ENCODE assay signal across 8 mouse cellular contexts in genomic region chr17:57246663-57247392, GRCm38 (mm10). TPM values are rescaled to one million over a fixed set of nuclear protein-coding genes. Genes with fewer than 3 reads are reported as not detected.
DNase-seq lines count a peak whose midpoint lies in the region; ATAC-seq and TF ChIP-seq lines count a peak whose summit lies in the region.

No protein-coding gene starts in this region.

- no peak for DNase-seq in heart, embryonic 10.5 days (ENCODE audit: low spot score)
- no peak for DNase-seq in heart, postnatal 36 days
- DNase-seq in 3T3-L1 (ENCODE audit: low read depth, low spot score) = peak; percentile 72
- peak; percentile 36 for DNase-seq in naive thymus-derived CD4-positive, alpha-beta T cell, adult 2 months (ENCODE audit: low read depth)
- no peak for DNase-seq in natural killer cell, adult 2 months (ENCODE audit: low spot score in 2 of 2)
- no peak for DNase-seq in layer of hippocampus, postnatal 25 days (ENCODE audit: extremely low spot score in 1 of 2, low spot score in 1 of 2)

- no peaks in the 10 kb centered on the region for H3K9me3 ChIP-seq in heart, embryonic 10.5 days
- no peaks in the 10 kb centered on the region for H3K9me3 ChIP-seq in intestine, postnatal 0 days (ENCODE audit: control insufficient read depth)

- peak overlapping the region; percentile 95 for H3K27ac ChIP-seq in heart, embryonic 10.5 days
- peak overlapping the region; percentile 83; the same call in 1 of the 2 replicates for H3K27ac ChIP-seq in cortical plate, adult 2 months (ENCODE audit: insufficient read depth, low read length)
- peak overlapping the region; percentile 85 for H3K27ac ChIP-seq in intestine, postnatal 0 days (ENCODE audit: low read depth, low read length)

- H3K9ac ChIP-seq in intestine, postnatal 0 days (ENCODE audit: low read depth, low read length) = peak overlapping the region; percentile 68

- 0 out of 2 replicates have a peak, but pooled peaks have one; percentile 2 for TF ChIP-seq CTCF in cortical plate, adult 2 months (IDR thresholded peaks at IDR 0.05; ENCODE audit: extremely low read depth, insufficient read depth, low read length)
- TF ChIP-seq CTCF in intestine, postnatal 0 days (IDR thresholded peaks at IDR 0.05; ENCODE audit: low read depth) = peak; percentile 66

- H3K27me3 ChIP-seq in heart, embryonic 10.5 days (ENCODE audit: insufficient read depth, poor library complexity, severe bottlenecking) = no peaks in the 10 kb centered on the region
- no peaks in the 10 kb centered on the region for H3K27me3 ChIP-seq in intestine, postnatal 0 days (replicated peaks; ENCODE audit: control insufficient read depth, insufficient read depth, low read length)

- peaks cover 26% of the 10 kb centered on the region for H3K36me3 ChIP-seq in heart, embryonic 10.5 days
- H3K36me3 ChIP-seq in intestine, postnatal 0 days (ENCODE audit: control insufficient read depth, insufficient read depth) = peaks cover 9% of the 10 kb centered on the region

- intact Hi-C loops in heart, postnatal 36 days (cut with DNase I) = loop anchor here (10.0 kb wide), 1 partner anchor 412 kb away; the partner anchor contains the start of gene Rfx2

- no peak for TF ChIP-seq POLR2A in cortical plate, adult 2 months (IDR thresholded peaks at IDR 0.05; ENCODE audit: extremely low read depth, insufficient read depth, low read length)

- no peak for ATAC-seq in intestine, postnatal 0 days

- H3K4me1 ChIP-seq in heart, embryonic 10.5 days = peaks cover 20% of the 10 kb centered on the region
- H3K4me1 ChIP-seq in cortical plate, adult 2 months (ENCODE audit: control insufficient read depth, insufficient read depth, low read length) = peaks cover 2% of the 10 kb centered on the region; the same call in 1 of the 2 replicates
- peaks cover 8% of the 10 kb centered on the region; the same call in 1 of the 2 replicates for H3K4me1 ChIP-seq in intestine, postnatal 0 days (replicated peaks; ENCODE audit: control insufficient read depth, insufficient read depth, low read length)

- 3% methylated on average over 18 of the region's 18 CpGs for WGBS in heart, embryonic 10.5 days
- WGBS in intestine, postnatal 0 days = 3% methylated on average over 18 of the region's 18 CpGs

- H3K4me2 ChIP-seq in intestine, postnatal 0 days (replicated peaks; ENCODE audit: low read depth) = peak overlapping the region; percentile 80

- H3K4me3 ChIP-seq in heart, embryonic 10.5 days = peak overlapping the region; percentile 82
- peak overlapping the region; percentile 48 for H3K4me3 ChIP-seq in cortical plate, adult 2 months (ENCODE audit: insufficient read depth, low read length)
- peak overlapping the region; percentile 88 for H3K4me3 ChIP-seq in intestine, postnatal 0 days (ENCODE audit: low read depth, low read length)

RNA-seq across cellular contexts. Expression of gene Gpr108, which starts 1.4 kb away (rescaled TPM):
- 25.2 and 28.6 TPM in 2 replicates for polyA plus RNA-seq in heart, embryonic 10.5 days (2016; fragmentation: Nextera tagmentation; extraction: Ambion mirVana)
- 10 to 100 TPM; 32.0 to 32.1 TPM for total RNA-seq in heart, postnatal 36 days (2021)
- polyA plus RNA-seq in cortical plate, adult 2 months (2012; rRNA removed) = 28.8 and 29.7 TPM in 2 replicates
- 14.7 and 16.2 TPM in 2 replicates for polyA plus RNA-seq in intestine, postnatal 0 days (2015; fragmentation: Nextera tagmentation; extraction: Ambion mirVana)
- 10 to 100 TPM; 20.4 to 23.3 TPM for total RNA-seq in layer of hippocampus, postnatal 25 days (2021)

RNA-seq across cellular contexts. Expression of gene Trip10, which starts 2.4 kb away (rescaled TPM):
- polyA plus RNA-seq in heart, embryonic 10.5 days (2016; fragmentation: Nextera tagmentation; extraction: Ambion mirVana) = 44.4 and 46.8 TPM in 2 replicates
- total RNA-seq in heart, postnatal 36 days (2021) = 100 to 1,000 TPM; 113 to 124 TPM
- 10.1 and 11.2 TPM in 2 replicates for polyA plus RNA-seq in cortical plate, adult 2 months (2012; rRNA removed)
- polyA plus RNA-seq in intestine, postnatal 0 days (2015; fragmentation: Nextera tagmentation; extraction: Ambion mirVana) = 26.3 and 31.6 TPM in 2 replicates
- 1 to 10 TPM; 5.9 to 7.4 TPM for total RNA-seq in layer of hippocampus, postnatal 25 days (2021)

RNA-seq across cellular contexts. Expression of gene C3, which starts 18.9 kb away (rescaled TPM):
- polyA plus RNA-seq in heart, embryonic 10.5 days (2016; fragmentation: Nextera tagmentation; extraction: Ambion mirVana) = 0.46 and 5.3 TPM in 2 replicates
- 10 to 100 TPM; 96.2 to 97.5 TPM for total RNA-seq in heart, postnatal 36 days (2021)
- polyA plus RNA-seq in cortical plate, adult 2 months (2012; rRNA removed) = 0.17 and 0.32 TPM in 2 replicates
- polyA plus RNA-seq in intestine, postnatal 0 days (2015; fragmentation: Nextera tagmentation; extraction: Ambion mirVana) = 19.5 TPM in 2 replicates
- 1 to 10 TPM in 1 of 2 experiments, under 1 TPM in 1; 0.98 to 1.3 TPM for total RNA-seq in layer of hippocampus, postnatal 25 days (2021)

RNA-seq across cellular contexts. Expression of gene Vav1, which starts 32.1 kb away (rescaled TPM):
- polyA plus RNA-seq in heart, embryonic 10.5 days (2016; fragmentation: Nextera tagmentation; extraction: Ambion mirVana) = 1.2 and 2.7 TPM in 2 replicates
- 1 to 10 TPM; 1.4 to 2.5 TPM for total RNA-seq in heart, postnatal 36 days (2021)
- polyA plus RNA-seq in cortical plate, adult 2 months (2012; rRNA removed) = 3.6 TPM in 2 replicates
- 1.1 and 1.5 TPM in 2 replicates for polyA plus RNA-seq in intestine, postnatal 0 days (2015; fragmentation: Nextera tagmentation; extraction: Ambion mirVana)
- 1 to 10 TPM; 3.3 to 3.5 TPM for total RNA-seq in layer of hippocampus, postnatal 25 days (2021)

RNA-seq across cellular contexts. Expression of gene Tnfsf14, which starts 52.9 kb away (rescaled TPM):
- 0.27 and 0.28 TPM in 2 replicates for polyA plus RNA-seq in heart, embryonic 10.5 days (2016; fragmentation: Nextera tagmentation; extraction: Ambion mirVana)
- not detected for total RNA-seq in heart, postnatal 36 days (2021)
- polyA plus RNA-seq in cortical plate, adult 2 months (2012; rRNA removed) = 0.08 TPM in 1 of 2 replicates, not detected in the other
- 0.10 and 0.12 TPM in 2 replicates for polyA plus RNA-seq in intestine, postnatal 0 days (2015; fragmentation: Nextera tagmentation; extraction: Ambion mirVana)
- not detected for total RNA-seq in layer of hippocampus, postnatal 25 days (2021)

Comparison
In these comparisons a context has a peak if more than half of its experiments do, and no peak if none do; other contexts are left out.
1. DNase-seq: peak in 3T3-L1 (single experiment) and naive thymus-derived CD4-positive, alpha-beta T cell, adult 2 months (single experiment); none in heart, embryonic 10.5 days (single experiment), heart, postnatal 36 days (0 of 2), natural killer cell, adult 2 months (0 of 2) and layer of hippocampus, postnatal 25 days (0 of 2).
2. Peak in every context shown above with its lines, with median percentiles within 50 percentile points of each other: H3K27ac ChIP-seq and H3K4me3 ChIP-seq.